Comparison of ENCODE assay signal across 10 mouse cellular contexts in the genomic region with DNA sequence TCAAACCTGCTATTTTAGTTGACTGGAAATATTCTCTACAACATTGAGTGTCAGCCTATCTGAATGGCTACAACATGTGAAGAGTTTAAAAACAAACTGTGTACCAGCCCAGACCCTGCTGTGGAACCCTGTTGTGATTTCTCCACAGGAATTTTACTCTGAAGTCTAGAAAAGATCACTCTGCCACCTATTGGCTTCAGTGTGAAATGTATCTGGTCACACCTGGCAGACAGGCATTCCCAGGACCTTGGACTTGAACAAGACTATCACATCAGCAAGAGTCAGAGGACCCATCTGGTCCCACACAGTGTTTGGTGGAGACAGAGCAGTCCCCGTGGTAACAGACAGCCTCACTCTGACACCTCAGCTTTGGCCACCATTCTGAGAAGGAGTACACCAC.
DNase-seq lines count a peak whose midpoint lies in the region; ATAC-seq and TF ChIP-seq lines count a peak whose summit lies in the region.
"Had no signal": no experiment of that assay in that cellular context is flagged by ENCODE, and none has a peak within 500 bp of the region (broad histone marks: within the 10 kb centered on the region; RNA-seq: fewer than 3 reads in every experiment).

No protein-coding gene starts in this region.

- no peak overlapping the region for H3K27ac ChIP-seq in kidney, embryonic 16.5 days (ENCODE audit: low read length)
- no peak overlapping the region for H3K27ac ChIP-seq in ES-E14 (ENCODE audit: insufficient read depth, low read depth, low read length, poor library complexity, severe bottlenecking)
- H3K27ac ChIP-seq in bone marrow, adult 2 months (ENCODE audit: control insufficient read depth, insufficient read depth, low read depth, low read length, poor library complexity) = no peak overlapping the region
- H3K27ac ChIP-seq in liver, postnatal 0 days (ENCODE audit: low read depth) = no peak overlapping the region

- peak; percentile 8 for DNase-seq in kidney, adult 11 months
- DNase-seq in ES-E14 (ENCODE audit: low read depth, low spot score) = peak; percentile 15
- DNase-seq in liver, postnatal 0 days = no peak
- DNase-seq in Muller cell, postnatal 12 days (ENCODE audit: inconsistent ontology term) = no peak
- no peak for DNase-seq in ovary, postnatal 36 days (ENCODE audit: low spot score)
- DNase-seq: gastrocnemius, postnatal 36 days; layer of hippocampus, postnatal 36 days had no signal

- H3K4me1 ChIP-seq in kidney, embryonic 16.5 days (ENCODE audit: insufficient read depth, low read length) = no peaks in the 10 kb centered on the region
- H3K4me1 ChIP-seq in ES-E14 (ENCODE audit: control insufficient read depth in 2 of 2, insufficient read depth in 2 of 2, low read length in 2 of 2, poor library complexity in 1 of 2) = no peaks in the 10 kb centered on the region
- no peaks in the 10 kb centered on the region for H3K4me1 ChIP-seq in bone marrow, adult 2 months (ENCODE audit: control insufficient read depth, insufficient read depth, low read length)
- peaks cover under 1% of the 10 kb centered on the region; the same call in 1 of the 2 replicates for H3K4me1 ChIP-seq in liver, postnatal 0 days (ENCODE audit: insufficient read depth)

- no peak overlapping the region for H3K4me2 ChIP-seq in kidney, embryonic 16.5 days (replicated peaks; ENCODE audit: low read depth, low read length)
- H3K4me2 ChIP-seq in liver, postnatal 0 days (ENCODE audit: low read depth, low read length) = no peak overlapping the region

- no peak for TF ChIP-seq POLR2A in bone marrow, adult 2 months (IDR thresholded peaks at IDR 0.05; ENCODE audit: borderline replicate concordance, control insufficient read depth, low read depth, low read length)

- in situ Hi-C loops in ES-E14 (cut with MboI; ENCODE audit: low sequenced_read_pairs in 2 of 2, unreplicated experiment in 2 of 2) = no loop called here

- 0 out of 2 replicates have a peak, but pooled peaks cover 2% of the 10 kb centered on the region for H3K27me3 ChIP-seq in kidney, embryonic 16.5 days (ENCODE audit: insufficient read depth, low read length)
- H3K27me3 ChIP-seq in liver, postnatal 0 days (ENCODE audit: insufficient read depth, low read length) = no peaks in the 10 kb centered on the region

- TF ChIP-seq EP300 in liver, postnatal 0 days (IDR thresholded peaks at IDR 0.05; ENCODE audit: low read depth) = no peak

- no peak overlapping the region for H3K9ac ChIP-seq in kidney, embryonic 16.5 days (replicated peaks; ENCODE audit: low read length)
- no peak overlapping the region for H3K9ac ChIP-seq in ES-E14 (ENCODE audit: insufficient read depth, low read depth, low read length, poor library complexity, severe bottlenecking)
- H3K9ac ChIP-seq in liver, postnatal 0 days (replicated peaks) = no peak overlapping the region

- WGBS in kidney, embryonic 16.5 days = 43% methylated on average over 1 of the region's 1 CpGs
- 30% methylated on average over 1 of the region's 1 CpGs for WGBS in bone marrow, adult 2 months
- 42% methylated on average over 1 of the region's 1 CpGs for WGBS in liver, postnatal 0 days (ENCODE audit: insufficient replicate concordance)

- no peak overlapping the region for H3K4me3 ChIP-seq in kidney, embryonic 16.5 days (ENCODE audit: low read length)
- no peak overlapping the region for H3K4me3 ChIP-seq in ES-E14 (ENCODE audit: insufficient read depth in 1 of 2, low read depth in 1 of 2, low read length in 2 of 2, poor library complexity in 1 of 2, severe bottlenecking in 1 of 2)
- H3K4me3 ChIP-seq in bone marrow, adult 2 months (replicated peaks; ENCODE audit: control insufficient read depth, low read depth, low read length) = no peak overlapping the region
- H3K4me3 ChIP-seq in liver, postnatal 0 days (ENCODE audit: low read depth, low read length) = no peak overlapping the region
- H3K4me3 ChIP-seq: myocyte had no signal

- 0 out of 2 replicates have a peak, but pooled peaks have one; percentile 4 for TF ChIP-seq CTCF in bone marrow, adult 2 months (IDR thresholded peaks at IDR 0.05; ENCODE audit: control insufficient read depth, insufficient read depth, low read length)
- peak; percentile 64 for TF ChIP-seq CTCF in liver, postnatal 0 days (IDR thresholded peaks at IDR 0.05; ENCODE audit: low read depth)

- ATAC-seq in kidney, embryonic 16.5 days (ENCODE audit: low FRiP score, low TSS enrichment) = no peak
- no peak for ATAC-seq in liver, postnatal 0 days

- H3K9me3 ChIP-seq in kidney, embryonic 16.5 days (ENCODE audit: low read length) = no peaks in the 10 kb centered on the region
- H3K9me3 ChIP-seq in ES-E14 (ENCODE audit: control insufficient read depth, insufficient read depth, low read depth, low read length) = no peaks in the 10 kb centered on the region
- no peaks in the 10 kb centered on the region for H3K9me3 ChIP-seq in liver, postnatal 0 days (ENCODE audit: low read length)

- H3K36me3 ChIP-seq in kidney, embryonic 16.5 days (ENCODE audit: insufficient read depth, low read length) = no peaks in the 10 kb centered on the region
- no peaks in the 10 kb centered on the region for H3K36me3 ChIP-seq in ES-E14 (ENCODE audit: control insufficient read depth, insufficient read depth, low read length, poor library complexity, severe bottlenecking)
- H3K36me3 ChIP-seq in liver, postnatal 0 days (replicated peaks; ENCODE audit: insufficient read depth, low read length) = no peaks in the 10 kb centered on the region

TF ChIP-seq in ES-E14, 5 proteins besides CTCF, POLR2A, EP300 and RAD21:
- TF ChIP-seq HCFC1 (IDR thresholded peaks at IDR 0.05; ENCODE audit: borderline replicate concordance, insufficient read depth, low read length) = no peak
- no peak for TF ChIP-seq ZNF384 (IDR thresholded peaks at IDR 0.05; ENCODE audit: low read depth, low read length)
- no peak; the same call in 1 of the 2 replicates for TF ChIP-seq ZC3H11A (IDR thresholded peaks at IDR 0.05; ENCODE audit: borderline replicate concordance, low read depth, low read length)
- no peak for TF ChIP-seq MAFK (IDR thresholded peaks at IDR 0.05; ENCODE audit: insufficient read depth, low read depth, low read length)
- TF ChIP-seq CHD2 (IDR thresholded peaks at IDR 0.05; ENCODE audit: low read depth, low read length) = no peak

Comparison
In these comparisons a context has a peak if more than half of its experiments do, and no peak if none do; other contexts are left out.
1. DNase-seq: peak in kidney, adult 11 months (single experiment) and ES-E14 (single experiment); none in liver, postnatal 0 days (single experiment), Muller cell, postnatal 12 days (single experiment) and ovary, postnatal 36 days (single experiment).